Mouse (Mus musculus) spleen, adult 2 months (tissue): Measurements from ENCODE around the gene Mfsd13b.

Source experiments
- CTCF ChIP-seq: fragments of 200-500 bp; IDR thresholded peaks from 2 replicates; pipeline ENCODE4 v1.5.1; 2011; ENCODE audit warnings: mild to moderate bottlenecking, inconsistent platforms; ENCODE audit not compliant: insufficient read depth, insufficient read length, insufficient replicate concordance; ENCODE audit errors: extremely low read depth
- POLR2A ChIP-seq: fragments of 200-500 bp; IDR thresholded peaks from 2 replicates; pipeline ENCODE4 v1.6.1; 2011; ENCODE audit warnings: low read depth, low read length, inconsistent platforms

GRCm38 (mm10) chr7:121044251-121044650, 61.9 kb downstream of the Mfsd13b start:
- TF ChIP-seq CTCF, result no peak
- no peak for TF ChIP-seq POLR2A
